Mouse (Mus musculus) erythroblast, embryonic 14.5 days (primary cell): Measurements from ENCODE around the gene Fam160b1.

Source experiments
- GATA1 ChIP-seq: IDR thresholded peaks from 2 replicates; pipeline ENCODE4 v1.6.1; 2012; ENCODE audit warnings: low read length, inconsistent platforms, mixed read lengths
- TAL1 ChIP-seq: IDR thresholded peaks from 3 replicates; pipeline ENCODE4 v1.6.1; 2012; ENCODE audit warnings: low read length, inconsistent platforms, mixed read lengths

- TF ChIP-seq TAL1 (no peak), GATA1 (no peak)
Observed at GRCm38 (mm10) chr19:57354715-57355114, 5.8 kb upstream of the Fam160b1 start.
